Mouse (Mus musculus): ENCODE measurements around the gene Trim80. TPM values are rescaled to one million over a fixed set of nuclear protein-coding genes. Genes with fewer than 3 reads are reported as not detected.
"Not testable (repeated sequence)": the region's sequence is repeated elsewhere in the genome, so short reads cannot be mapped to it uniquely, and the experiment has no call there.

Gene Trim80
- polyA plus RNA-seq, 1 experiment from 2014 or later, result not detected

DNA sequence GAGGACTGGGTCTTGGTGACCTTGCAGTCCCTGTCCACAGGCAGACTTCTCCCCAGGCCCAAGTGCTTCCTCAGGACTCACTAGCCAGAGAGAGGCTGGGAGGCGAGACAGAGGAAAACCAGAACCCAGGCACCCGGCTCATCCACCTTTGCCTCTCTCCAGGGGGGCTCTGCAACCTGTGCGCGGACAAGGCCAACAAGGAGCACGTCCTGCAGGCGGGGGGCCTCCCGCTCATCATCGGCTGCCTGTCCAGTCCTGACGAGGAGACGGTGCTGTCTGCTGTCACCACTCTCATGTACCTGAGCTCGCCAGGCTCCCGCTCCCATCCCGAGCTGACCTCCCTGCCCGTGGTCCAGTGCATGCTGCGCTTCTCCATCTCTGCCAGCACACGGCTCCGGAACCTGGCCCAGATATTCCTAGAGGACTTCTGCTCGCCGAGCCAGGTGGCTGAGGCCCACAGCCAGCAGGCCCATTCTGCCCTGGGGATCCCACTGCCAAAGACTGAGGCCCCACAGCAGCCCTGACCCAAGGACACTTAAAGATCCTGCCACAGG lies 48.3 kb downstream of the Trim80 start:
- H3K36me3 ChIP-seq (ENCODE audit: control insufficient read depth, insufficient read depth, low read length), result peaks cover 8% of the 10 kb centered on the region; the same call in 1 of the 2 replicates
- no peak overlapping the region for H3K27ac ChIP-seq (ENCODE audit: low read length)
- ATAC-seq (ENCODE audit: insufficient number of reproducible peaks, insufficient read depth, low FRiP score, low read depth), result no peak
- H3K9me3 ChIP-seq (ENCODE audit: control insufficient read depth, low read depth, low read length), result no peaks in the 10 kb centered on the region
- WGBS, result 88% methylated on average over 19 of the region's 19 CpGs
- H3K9ac ChIP-seq (replicated peaks; ENCODE audit: low read depth, low read length), result no peak overlapping the region
- no peak overlapping the region for H3K4me2 ChIP-seq (replicated peaks; ENCODE audit: low read depth, low read length)
- H3K4me3 ChIP-seq (ENCODE audit: low read depth, low read length), result no peak overlapping the region
- peaks cover 15% of the 10 kb centered on the region for H3K4me1 ChIP-seq (ENCODE audit: control insufficient read depth, insufficient read depth, low read length)
- H3K27me3 ChIP-seq (ENCODE audit: control insufficient read depth, insufficient read depth, low read length), result no peaks in the 10 kb centered on the region

DNA sequence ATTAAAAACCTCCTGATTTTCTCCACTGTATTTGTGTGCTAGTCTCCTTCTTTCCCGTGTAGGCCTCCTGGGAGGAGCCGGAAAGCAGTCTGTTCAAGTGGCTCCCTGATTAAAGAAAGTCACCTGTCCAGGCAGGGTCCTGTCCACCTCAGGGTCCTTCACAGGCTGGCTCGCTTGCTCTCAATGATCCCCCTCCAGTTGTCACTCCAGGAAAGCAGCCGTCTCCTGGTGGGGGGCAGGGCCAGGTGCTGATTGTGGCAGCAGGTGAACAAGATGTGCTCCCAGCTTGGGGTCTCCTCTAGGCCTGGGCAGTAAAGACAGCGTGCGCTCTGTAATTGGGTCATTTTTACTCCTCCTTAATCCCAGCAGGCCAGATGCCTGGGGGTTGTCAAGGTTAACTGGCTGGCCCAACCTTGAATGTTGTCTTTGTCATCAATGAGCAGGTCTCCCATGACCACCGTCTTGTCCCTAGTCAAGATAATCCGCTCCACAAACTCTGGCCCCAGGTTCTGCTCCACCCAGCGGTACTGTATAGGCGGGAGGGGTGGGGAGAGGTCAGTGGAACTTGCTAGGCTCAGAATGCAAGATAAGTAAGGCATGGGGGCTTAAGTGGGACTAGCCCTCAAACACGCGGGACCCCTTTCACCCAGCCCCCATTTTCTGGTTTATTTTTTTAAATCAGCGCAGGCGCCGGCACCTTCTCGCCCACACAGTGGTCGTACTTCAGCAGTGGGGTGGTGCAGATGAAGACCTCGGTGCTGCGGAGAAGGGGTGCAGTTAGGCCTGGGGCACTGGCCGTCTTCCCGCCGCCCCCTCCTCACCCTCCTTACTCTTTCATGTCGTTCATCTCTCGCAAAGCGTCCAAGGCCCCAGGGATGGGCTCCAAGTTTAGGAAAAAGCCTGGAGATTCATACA lies 50.4 kb downstream of the Trim80 start:
- WGBS, result 23% methylated on average over 25 of the region's 25 CpGs
- H3K4me2 ChIP-seq (replicated peaks; ENCODE audit: low read depth, low read length), result peak overlapping the region; percentile 66
- H3K9ac ChIP-seq (replicated peaks; ENCODE audit: low read depth, low read length), result peak overlapping the region; percentile 40
- peak overlapping the region; percentile 82 for H3K27ac ChIP-seq (ENCODE audit: low read length)
- no peaks in the 10 kb centered on the region for H3K27me3 ChIP-seq (ENCODE audit: control insufficient read depth, insufficient read depth, low read length)
- peak; percentile 24; the same call in 1 of the 2 replicates for ATAC-seq (ENCODE audit: insufficient number of reproducible peaks, insufficient read depth, low FRiP score, low read depth)
- H3K4me3 ChIP-seq (ENCODE audit: low read depth, low read length), result peak overlapping the region; percentile 55
- peaks cover 8% of the 10 kb centered on the region; the same call in 1 of the 2 replicates for H3K36me3 ChIP-seq (ENCODE audit: control insufficient read depth, insufficient read depth, low read length)
- H3K9me3 ChIP-seq (ENCODE audit: control insufficient read depth, low read depth, low read length), result no peaks in the 10 kb centered on the region
- H3K4me1 ChIP-seq (ENCODE audit: control insufficient read depth, insufficient read depth, low read length), result peaks cover 15% of the 10 kb centered on the region

DNA sequence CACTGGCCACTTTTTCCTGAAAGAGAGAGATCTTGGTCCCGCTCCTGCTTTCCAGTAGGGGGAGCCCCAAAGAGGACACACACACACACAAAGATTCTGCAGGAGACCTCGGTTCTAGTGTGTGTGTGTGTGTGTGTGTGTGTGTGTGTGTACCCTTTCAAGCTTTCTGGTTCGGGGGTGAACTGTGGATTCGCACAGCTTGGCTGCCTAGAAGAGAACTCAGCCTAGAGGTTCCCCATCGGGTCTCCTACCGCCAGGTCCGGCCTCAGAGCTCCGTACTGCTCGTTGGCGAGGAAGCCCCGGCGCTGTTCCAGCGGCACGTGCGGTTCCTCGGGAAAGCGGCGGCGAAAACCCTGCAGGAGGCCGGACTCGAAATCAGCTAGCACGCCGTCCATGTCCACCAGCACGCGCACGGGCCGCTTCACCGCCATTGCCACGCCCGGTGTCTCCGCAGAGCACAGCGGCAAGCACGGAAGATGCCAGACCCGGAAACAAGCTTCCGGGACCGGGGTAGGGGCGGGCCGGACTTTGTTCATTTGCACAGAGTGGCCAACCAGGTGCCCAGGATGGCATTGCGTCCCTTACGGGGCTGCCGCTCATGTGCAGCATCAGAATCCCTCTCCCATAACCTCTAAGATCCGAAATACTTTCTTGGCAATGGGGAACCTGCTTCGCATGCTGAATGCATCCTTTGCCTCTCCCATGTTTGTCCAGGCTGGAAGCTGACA lies 51.2 kb downstream of the Trim80 start, which contains the start of gene Nt5c:
Gene Nt5c (minus strand): TSS at position 507 of the 728 bp plus-strand sequence.
- Histone ChIP-seq H3K9me3 (ENCODE audit: control insufficient read depth, low read depth, low read length) (no peaks in the 10 kb centered on the region), H3K27me3 (ENCODE audit: control insufficient read depth, insufficient read depth, low read length) (no peaks in the 10 kb centered on the region), H3K4me3 (ENCODE audit: low read depth, low read length) (peak within 1 kb of the TSS; percentile 55), H3K36me3 (ENCODE audit: control insufficient read depth, insufficient read depth, low read length) (peaks cover 8% of the 10 kb centered on the region; the same call in 1 of the 2 replicates), H3K4me2 (replicated peaks; ENCODE audit: low read depth, low read length) (peak within 1 kb of the TSS; percentile 66), H3K27ac (ENCODE audit: low read length) (peak within 1 kb of the TSS; percentile 82), H3K9ac (replicated peaks; ENCODE audit: low read depth, low read length) (peak within 1 kb of the TSS; percentile 40), H3K4me1 (ENCODE audit: control insufficient read depth, insufficient read depth, low read length) (peaks cover 15% of the 10 kb centered on the region)
- peak; percentile 90 for ATAC-seq (ENCODE audit: insufficient number of reproducible peaks, insufficient read depth, low FRiP score, low read depth)
- under 1% methylated on average over 43 of the region's 43 CpGs for WGBS

DNA sequence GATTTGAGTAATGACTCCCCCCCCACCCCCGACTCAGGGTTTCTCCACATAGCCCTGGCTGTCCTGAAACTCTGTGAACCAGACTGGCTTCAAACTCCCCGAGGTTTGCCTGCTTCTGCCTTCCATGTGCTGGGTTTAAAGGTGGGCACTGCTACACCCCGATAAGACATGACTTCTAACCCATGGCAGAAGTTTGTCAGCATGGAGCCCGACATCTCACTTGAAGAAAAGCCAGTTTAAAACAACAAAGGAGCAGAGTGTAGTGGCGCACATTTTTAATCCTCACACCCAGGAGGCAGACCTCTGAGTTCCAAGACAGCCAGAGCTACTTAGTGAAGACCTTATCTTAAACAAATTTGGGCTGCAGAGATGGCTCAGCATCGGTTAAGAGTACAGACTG lies 52.0 kb downstream of the Trim80 start:
- peak overlapping the region; percentile 66 for H3K4me2 ChIP-seq (replicated peaks; ENCODE audit: low read depth, low read length)
- no peak overlapping the region; the same call in 1 of the 2 replicates for H3K9ac ChIP-seq (replicated peaks; ENCODE audit: low read depth, low read length)
- peaks cover 10% of the 10 kb centered on the region for H3K36me3 ChIP-seq (ENCODE audit: control insufficient read depth, insufficient read depth, low read length)

DNA sequence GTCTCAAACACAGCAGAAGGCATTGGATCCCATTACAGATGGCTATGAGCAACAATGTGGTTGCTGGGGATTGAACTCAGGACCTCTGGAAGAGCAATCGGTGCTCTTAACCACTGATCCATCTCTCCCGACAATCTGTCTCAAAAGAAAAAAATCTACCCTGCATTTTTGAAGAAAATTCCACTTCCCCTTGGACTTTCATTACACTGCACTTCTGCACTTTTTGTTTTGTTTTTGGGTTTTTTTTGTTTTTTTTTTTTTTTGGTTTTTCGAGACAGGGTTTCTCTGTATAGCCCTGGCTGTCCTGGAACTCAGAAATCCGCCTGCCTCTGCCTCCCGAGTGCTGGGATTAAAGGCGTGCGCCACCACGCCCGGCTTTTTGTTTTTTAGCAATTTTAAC lies 56.2 kb downstream of the Trim80 start:
- H3K27ac ChIP-seq (ENCODE audit: low read length); H3K27me3 ChIP-seq (ENCODE audit: control insufficient read depth, insufficient read depth, low read length); H3K4me3 ChIP-seq (ENCODE audit: low read depth, low read length); H3K4me1 ChIP-seq (ENCODE audit: control insufficient read depth, insufficient read depth, low read length); H3K9me3 ChIP-seq (ENCODE audit: control insufficient read depth, low read depth, low read length); ATAC-seq (ENCODE audit: insufficient number of reproducible peaks, insufficient read depth, low FRiP score, low read depth); H3K9ac ChIP-seq (replicated peaks; ENCODE audit: low read depth, low read length); H3K4me2 ChIP-seq (replicated peaks; ENCODE audit: low read depth, low read length): not testable (repeated sequence)
- peaks cover 37% of the 10 kb centered on the region for H3K36me3 ChIP-seq (ENCODE audit: control insufficient read depth, insufficient read depth, low read length)
- WGBS, result 83% methylated on average over 9 of the region's 9 CpGs

More for the DNA sequence above, 52.0 kb downstream of the Trim80 start:
- no peak for ATAC-seq (ENCODE audit: insufficient number of reproducible peaks, insufficient read depth, low FRiP score, low read depth)
- H3K27me3 ChIP-seq (ENCODE audit: control insufficient read depth, insufficient read depth, low read length), result no peaks in the 10 kb centered on the region
- peaks cover 15% of the 10 kb centered on the region for H3K4me1 ChIP-seq (ENCODE audit: control insufficient read depth, insufficient read depth, low read length)
- H3K27ac ChIP-seq (ENCODE audit: low read length), result no peak overlapping the region; the same call in 1 of the 2 replicates
- peak overlapping the region; percentile 55 for H3K4me3 ChIP-seq (ENCODE audit: low read depth, low read length)
- no peaks in the 10 kb centered on the region for H3K9me3 ChIP-seq (ENCODE audit: control insufficient read depth, low read depth, low read length)
- WGBS, result 33% methylated on average over 6 of the region's 6 CpGs

Small RNA genes lying within 50 kb of the gene (microRNA-seq; reads per million reads assigned to microRNA genes)
- not detected for gene Mir3968

Other genes starting within 250 kb of the Trim80 start
- gene Grin2c, start 173.3 kb upstream of the Trim80 start, polyA plus RNA-seq (2014; fragmentation: Nextera tagmentation; extraction: Ambion mirVana), result not detected in 2 replicates
- 11.5 and 13.3 TPM in 2 replicates for gene Fdxr, start 163.5 kb upstream of the Trim80 start, polyA plus RNA-seq (2014; fragmentation: Nextera tagmentation; extraction: Ambion mirVana)
- gene Fads6, start 142.9 kb upstream of the Trim80 start, polyA plus RNA-seq (2014; fragmentation: Nextera tagmentation; extraction: Ambion mirVana), result 1.3 and 1.5 TPM in 2 replicates
- not detected in 2 replicates for gene Otop2, start 133.4 kb upstream of the Trim80 start, polyA plus RNA-seq (2014; fragmentation: Nextera tagmentation; extraction: Ambion mirVana)
- 0.10 TPM in 1 of 2 replicates, not detected in the other for gene Ush1g, start 118.5 kb upstream of the Trim80 start, polyA plus RNA-seq (2014; fragmentation: Nextera tagmentation; extraction: Ambion mirVana)
- 1.0 and 1.2 TPM in 2 replicates for gene Otop3, start 105.8 kb upstream of the Trim80 start, polyA plus RNA-seq (2014; fragmentation: Nextera tagmentation; extraction: Ambion mirVana)
- gene Hid1, start 72.8 kb upstream of the Trim80 start, polyA plus RNA-seq (2014; fragmentation: Nextera tagmentation; extraction: Ambion mirVana), result 21.0 and 24.4 TPM in 2 replicates
- gene Cdr2l, start 58.6 kb upstream of the Trim80 start, polyA plus RNA-seq (2014; fragmentation: Nextera tagmentation; extraction: Ambion mirVana), result 12.6 and 13.0 TPM in 2 replicates
- gene Mrpl58, start 36.8 kb upstream of the Trim80 start, polyA plus RNA-seq (2014; fragmentation: Nextera tagmentation; extraction: Ambion mirVana), result 206 and 208 TPM in 2 replicates
- gene Atp5h, start 20.6 kb upstream of the Trim80 start, polyA plus RNA-seq (2014; fragmentation: Nextera tagmentation; extraction: Ambion mirVana), result 832 and 848 TPM in 2 replicates
- gene Kctd2, start 20.4 kb upstream of the Trim80 start, polyA plus RNA-seq (2014; fragmentation: Nextera tagmentation; extraction: Ambion mirVana), result 9.5 and 12.3 TPM in 2 replicates
- 0.32 and 1.0 TPM in 2 replicates for gene Slc16a5, start 21.9 kb downstream of the Trim80 start, polyA plus RNA-seq (2014; fragmentation: Nextera tagmentation; extraction: Ambion mirVana)
- gene Armc7, start 35.1 kb downstream of the Trim80 start, polyA plus RNA-seq (2014; fragmentation: Nextera tagmentation; extraction: Ambion mirVana), result 5.7 and 8.0 TPM in 2 replicates
- gene Nt5c, start 51.3 kb downstream of the Trim80 start, polyA plus RNA-seq (2014; fragmentation: Nextera tagmentation; extraction: Ambion mirVana), result 111 and 121 TPM in 2 replicates
- gene Jpt1, start 73.8 kb downstream of the Trim80 start, polyA plus RNA-seq (2014; fragmentation: Nextera tagmentation; extraction: Ambion mirVana), result 529 and 563 TPM in 2 replicates
- 984 and 994 TPM in 2 replicates for gene Sumo2, start 95.7 kb downstream of the Trim80 start, polyA plus RNA-seq (2014; fragmentation: Nextera tagmentation; extraction: Ambion mirVana)
- gene Nup85, start 123.9 kb downstream of the Trim80 start, polyA plus RNA-seq (2014; fragmentation: Nextera tagmentation; extraction: Ambion mirVana), result 162 and 164 TPM in 2 replicates
- gene Mrps7, start 163.4 kb downstream of the Trim80 start, polyA plus RNA-seq (2014; fragmentation: Nextera tagmentation; extraction: Ambion mirVana), result 88.8 and 96.0 TPM in 2 replicates
- 18.6 and 21.2 TPM in 2 replicates for gene Gga3, start 163.5 kb downstream of the Trim80 start, polyA plus RNA-seq (2014; fragmentation: Nextera tagmentation; extraction: Ambion mirVana)
- 33.4 and 35.1 TPM in 2 replicates for gene Mif4gd, start 172.4 kb downstream of the Trim80 start, polyA plus RNA-seq (2014; fragmentation: Nextera tagmentation; extraction: Ambion mirVana)
- 21.5 and 24.3 TPM in 2 replicates for gene Slc25a19, start 187.8 kb downstream of the Trim80 start, polyA plus RNA-seq (2014; fragmentation: Nextera tagmentation; extraction: Ambion mirVana)

All from stomach, embryonic 14.5 days (tissue).